Mouse (Mus musculus) heart, embryonic 12.5 days (tissue): ENCODE results near the gene Lce1a2. TPM values are rescaled to one million over a fixed set of nuclear protein-coding genes. Genes with fewer than 3 reads are reported as not detected.
"Not testable (repeated sequence)": the region's sequence is repeated elsewhere in the genome, so short reads cannot be mapped to it uniquely, and the experiment has no call there.

ENCODE experiments used
- ATAC-seq: fragments of 200-750 bp; cut with Nextera tagmentation; 2 replicates; pipeline ENCODE4 v1.8.0; 2017; ENCODE audit warnings: moderate TSS enrichment, moderate library complexity; ENCODE audit not compliant: insufficient number of reproducible peaks, low FRiP score
- H3K27ac ChIP-seq: fragments of 300-500 bp; sonication (generic); 2 replicates; pipeline ENCODE4 v1.5.1; 2016; ENCODE audit warnings: mild to moderate bottlenecking, moderate library complexity; ENCODE audit not compliant: poor library complexity, severe bottlenecking
- H3K27me3 ChIP-seq: fragments of 300-500 bp; sonication (generic); replicated peaks from 2 replicates; pipeline ENCODE4 v1.6.1; 2016; ENCODE audit warnings: mild to moderate bottlenecking, moderate library complexity
- H3K36me3 ChIP-seq: fragments of 300-500 bp; sonication (generic); 2 replicates; pipeline ENCODE4 v1.6.1; 2016; ENCODE audit warnings: mild to moderate bottlenecking, moderate library complexity
- H3K4me1 ChIP-seq: fragments of 300-500 bp; sonication (generic); replicated peaks from 2 replicates; pipeline ENCODE4 v1.6.1; 2016; ENCODE audit warnings: mild to moderate bottlenecking
- H3K4me2 ChIP-seq: fragments of 300-500 bp; sonication (generic); 2 replicates; pipeline ENCODE4 v1.6.1; 2016; ENCODE audit warnings: mild to moderate bottlenecking, moderate library complexity
- H3K4me3 ChIP-seq: fragments of 300-500 bp; sonication (generic); 2 replicates; pipeline ENCODE4 v1.5.1; 2016; ENCODE audit warnings: mild to moderate bottlenecking
- H3K9ac ChIP-seq: fragments of 300-500 bp; sonication (generic); 2 replicates; pipeline ENCODE4 v1.6.1; 2016; ENCODE audit warnings: mild to moderate bottlenecking, moderate library complexity
- H3K9me3 ChIP-seq: fragments of 300-500 bp; sonication (generic); replicated peaks from 2 replicates; pipeline ENCODE4 v1.6.1; 2016; ENCODE audit warnings: mild to moderate bottlenecking, moderate library complexity
- WGBS: fragments of 180-500 bp; shearing (Covaris S2); methylation state at CpG from one replicate; pipeline ENCODE4 v1.1.7; 2016; 5-methylcytosine and 5-hydroxymethylcytosine counted together
- polyA plus RNA-seq: library from polyadenylated mRNA; unstranded; fragments of >200 nt; fragmentation: Nextera tagmentation; extraction: Ambion mirVana; gene quantifications from 2 replicates; pipeline ENCODE4 v1.2.1, GENCODE M21; 2016

Lce1a2 gene
- not detected in 2 replicates for polyA plus RNA-seq

DNA sequence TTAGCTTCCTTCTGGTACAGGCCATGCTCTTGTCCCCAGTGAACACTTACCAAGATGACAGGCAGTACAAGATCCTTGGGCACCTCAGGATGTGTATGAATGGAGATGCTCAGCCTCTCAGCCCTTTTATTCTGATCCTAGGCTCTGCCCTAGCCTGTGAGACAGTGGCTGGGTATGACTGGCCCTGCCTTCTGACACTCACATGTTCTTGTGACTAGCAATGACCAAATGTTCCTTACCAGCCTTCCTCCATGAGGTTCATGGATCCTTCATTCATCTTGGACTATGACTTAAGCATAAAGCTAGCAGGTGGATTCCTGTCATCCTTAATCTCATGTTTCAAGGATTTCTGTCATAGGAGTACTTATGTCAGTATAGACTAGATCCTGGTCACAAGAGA, at the start of gene Lce1a2:
Gene Lce1a2 (minus strand): TSS at position 101 of the 400 bp plus-strand sequence.
- Histone ChIP-seq H3K27me3 (no peaks in the 10 kb centered on the region), H3K27ac (no peak within 1 kb of the TSS), H3K4me1 (no peaks in the 10 kb centered on the region), H3K4me2 (no peak within 1 kb of the TSS), H3K36me3 (no peaks in the 10 kb centered on the region), H3K4me3 (no peak within 1 kb of the TSS), H3K9me3 (no peaks in the 10 kb centered on the region), H3K9ac (no peak within 1 kb of the TSS)
- ATAC-seq = no peak

DNA sequence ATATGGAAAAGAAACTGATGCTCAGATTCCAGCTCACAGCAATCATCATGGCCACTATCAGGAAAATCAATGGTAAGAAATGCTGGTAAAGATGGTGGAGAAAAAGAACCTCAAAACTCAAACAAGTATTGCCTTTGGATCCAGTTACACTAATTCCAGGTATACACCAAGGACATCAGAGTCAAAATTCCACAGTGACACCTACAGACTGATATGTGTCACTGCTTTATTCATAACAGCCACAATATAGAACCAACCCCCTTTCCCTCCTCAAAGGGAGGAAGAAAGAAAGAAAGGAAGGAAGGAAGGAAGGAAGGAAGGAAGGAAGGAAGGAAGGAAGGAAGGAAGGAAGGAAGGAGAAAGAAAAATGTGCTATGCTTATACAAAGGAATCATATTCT, 45.0 kb upstream of the Lce1a2 start:
- no peak overlapping the region for H3K27ac ChIP-seq
- no peak overlapping the region for H3K4me2 ChIP-seq
- no peaks in the 10 kb centered on the region for H3K27me3 ChIP-seq
- no peaks in the 10 kb centered on the region for H3K36me3 ChIP-seq
- no peak overlapping the region for H3K9ac ChIP-seq
- H3K9me3 ChIP-seq = no peaks in the 10 kb centered on the region
- H3K4me1 ChIP-seq = no peaks in the 10 kb centered on the region
- ATAC-seq = no peak
- no peak overlapping the region for H3K4me3 ChIP-seq

DNA sequence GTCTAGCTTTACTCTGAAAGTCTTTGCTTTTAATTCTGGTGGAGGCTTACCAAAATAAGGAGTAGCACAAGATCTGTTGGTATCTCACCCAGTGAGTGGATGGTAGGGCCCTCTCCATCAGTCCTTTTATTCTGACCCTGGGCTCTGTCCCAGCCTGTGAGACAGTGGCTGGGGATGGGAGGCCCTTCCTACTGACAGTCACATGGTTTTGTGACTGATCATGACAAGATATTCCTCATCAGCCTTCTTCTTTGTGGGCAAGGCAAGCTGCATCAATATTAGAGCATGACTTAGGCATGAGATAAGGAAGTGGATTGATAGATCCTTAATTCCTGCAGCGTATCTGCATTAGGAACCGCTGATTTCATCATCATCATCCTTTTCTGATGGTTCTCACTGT, 38.9 kb upstream of the Lce1a2 start, which contains the start of gene Lce1e:
Gene Lce1e (minus strand): TSS at position 101 of the 400 bp plus-strand sequence.
- no peak within 1 kb of the TSS for H3K4me3 ChIP-seq
- no peaks in the 10 kb centered on the region for H3K9me3 ChIP-seq
- 73% methylated on average over 2 of the region's 2 CpGs for WGBS
- ATAC-seq = no peak
- no peak within 1 kb of the TSS for H3K9ac ChIP-seq
- no peak within 1 kb of the TSS for H3K4me2 ChIP-seq
- H3K4me1 ChIP-seq = no peaks in the 10 kb centered on the region
- no peaks in the 10 kb centered on the region for H3K36me3 ChIP-seq
- H3K27me3 ChIP-seq = no peaks in the 10 kb centered on the region
- H3K27ac ChIP-seq = no peak within 1 kb of the TSS

DNA sequence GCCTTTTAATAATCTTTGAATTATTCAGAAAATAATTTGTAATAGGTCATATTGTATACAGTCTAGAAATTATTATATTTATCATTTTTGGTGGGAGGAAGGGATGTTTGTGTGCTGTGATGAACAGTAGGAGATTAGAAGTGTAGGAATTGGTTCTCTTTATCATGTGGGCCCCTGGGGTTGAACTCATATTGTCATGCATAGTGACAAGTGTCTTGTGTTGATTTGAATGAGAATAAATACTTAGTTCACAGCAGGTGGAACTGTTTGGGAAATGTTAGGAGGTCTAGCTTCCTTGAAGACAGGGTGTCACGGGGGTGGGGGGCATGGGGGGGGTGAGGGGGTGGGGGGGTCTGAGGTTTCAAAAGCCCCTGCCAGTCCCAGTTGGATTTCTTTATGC, 24.5 kb upstream of the Lce1a2 start:
- WGBS = 14% methylated on average over 1 of the region's 1 CpGs
- H3K9ac ChIP-seq = no peak overlapping the region
- H3K36me3 ChIP-seq = no peaks in the 10 kb centered on the region
- H3K4me3 ChIP-seq = no peak overlapping the region
- ATAC-seq = no peak
- no peak overlapping the region for H3K4me2 ChIP-seq
- no peak overlapping the region for H3K27ac ChIP-seq
- no peaks in the 10 kb centered on the region for H3K27me3 ChIP-seq
- H3K4me1 ChIP-seq = no peaks in the 10 kb centered on the region
- no peaks in the 10 kb centered on the region for H3K9me3 ChIP-seq

DNA sequence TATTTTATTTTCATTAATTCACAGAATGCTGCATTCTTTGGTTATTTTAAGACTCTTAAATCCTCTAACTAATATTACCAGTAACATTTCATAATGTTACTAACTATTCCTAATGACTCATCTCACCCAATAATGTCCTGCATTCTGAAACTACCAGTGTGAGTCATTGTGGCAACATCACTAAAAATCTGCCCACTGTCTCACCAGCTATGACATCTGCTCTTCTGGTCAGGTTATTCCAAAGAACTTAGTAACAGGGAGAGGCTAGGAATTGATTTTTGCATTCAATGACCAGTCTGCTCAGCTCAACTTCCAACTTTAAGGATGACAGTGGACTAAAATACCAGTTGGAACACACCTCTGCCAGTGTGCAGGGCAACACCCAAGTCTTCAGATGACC, 21.6 kb upstream of the Lce1a2 start:
- Histone ChIP-seq H3K4me2 (no peak overlapping the region), H3K4me3 (no peak overlapping the region), H3K9me3 (no peaks in the 10 kb centered on the region), H3K36me3 (no peaks in the 10 kb centered on the region), H3K4me1 (no peaks in the 10 kb centered on the region), H3K27me3 (no peaks in the 10 kb centered on the region), H3K9ac (no peak overlapping the region), H3K27ac (no peak overlapping the region)
- no peak for ATAC-seq

DNA sequence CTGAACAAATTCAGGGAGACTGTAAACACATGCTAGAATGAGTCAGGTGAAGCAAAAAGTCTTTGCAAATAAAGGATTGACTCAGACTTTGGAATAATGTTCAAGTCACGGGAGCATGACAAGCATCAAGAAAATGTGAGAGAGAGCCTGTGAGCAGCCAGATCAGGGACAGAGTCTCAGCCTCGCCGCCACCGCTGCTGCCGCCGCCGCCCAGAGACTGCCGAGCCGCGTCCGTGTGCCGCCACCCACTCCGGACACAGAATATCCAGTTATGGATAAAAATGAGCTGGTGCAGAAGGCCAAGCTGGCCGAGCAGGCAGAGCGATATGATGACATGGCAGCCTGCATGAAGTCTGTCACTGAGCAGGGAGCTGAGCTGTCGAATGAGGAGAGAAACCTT, 19.0 kb upstream of the Lce1a2 start:
- not testable (repeated sequence) for H3K27ac ChIP-seq, H3K27me3 ChIP-seq, ATAC-seq, H3K36me3 ChIP-seq, H3K4me1 ChIP-seq, H3K9ac ChIP-seq, H3K4me3 ChIP-seq, H3K9me3 ChIP-seq
- peak overlapping the region; percentile 16; the same call in 1 of the 2 replicates for H3K4me2 ChIP-seq
- WGBS = 58% methylated on average over 16 of the region's 16 CpGs

DNA sequence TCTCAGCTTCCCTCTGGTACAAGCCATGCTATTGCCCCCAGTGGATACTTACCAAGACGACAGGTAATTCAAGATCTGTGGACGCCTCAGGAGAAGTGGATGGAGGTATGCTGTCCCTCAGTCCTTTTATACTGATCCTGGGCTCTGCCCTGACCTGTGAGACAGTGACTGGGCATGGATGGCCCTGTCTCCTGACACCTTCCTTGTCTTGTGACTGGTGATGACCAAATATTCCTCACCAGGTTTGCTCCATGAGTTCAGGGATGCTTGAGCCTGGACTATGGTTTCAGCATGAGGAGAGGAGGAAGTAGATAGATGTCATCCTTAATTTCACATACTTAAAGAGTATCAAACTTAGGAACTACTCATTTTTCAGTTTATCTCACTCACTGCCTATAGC, 17.0 kb upstream of the Lce1a2 start, which contains the start of gene Lce1d:
Gene Lce1d (minus strand): TSS at position 101 of the 400 bp plus-strand sequence.
- no peaks in the 10 kb centered on the region for H3K4me1 ChIP-seq
- H3K27me3 ChIP-seq = no peaks in the 10 kb centered on the region
- no peak within 1 kb of the TSS for H3K9ac ChIP-seq
- no peaks in the 10 kb centered on the region for H3K9me3 ChIP-seq
- no peak for ATAC-seq
- no peak within 1 kb of the TSS for H3K4me3 ChIP-seq
- no peak within 1 kb of the TSS for H3K4me2 ChIP-seq
- WGBS = 61% methylated on average over 2 of the region's 2 CpGs
- H3K36me3 ChIP-seq = no peaks in the 10 kb centered on the region
- H3K27ac ChIP-seq = no peak within 1 kb of the TSS

DNA sequence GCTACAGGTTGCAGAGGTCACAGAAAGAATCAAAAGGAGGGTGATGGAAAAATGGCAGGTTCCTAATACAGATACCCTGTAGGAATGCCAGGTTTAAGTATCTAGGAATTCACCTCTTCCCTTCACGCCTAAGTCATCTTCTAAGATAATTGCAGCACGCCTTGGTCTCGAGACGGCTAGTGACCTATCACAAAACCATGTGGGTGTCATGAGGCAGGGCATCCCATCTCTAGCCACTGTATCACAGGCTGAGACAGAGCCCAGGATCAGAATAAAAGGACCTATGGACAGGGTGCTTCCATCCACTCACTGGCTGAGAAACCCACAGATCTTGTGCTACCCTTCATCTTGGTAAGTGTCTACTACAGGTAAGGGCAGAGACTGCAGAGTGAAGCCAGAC, 8.8 kb upstream of the Lce1a2 start, which contains the start of gene Lce1c:
Gene Lce1c (plus strand): TSS at position 301 of the 400 bp plus-strand sequence.
- Histone ChIP-seq H3K36me3 (no peaks in the 10 kb centered on the region), H3K27ac (no peak within 1 kb of the TSS), H3K4me1 (no peaks in the 10 kb centered on the region), H3K4me2 (no peak within 1 kb of the TSS), H3K27me3 (no peaks in the 10 kb centered on the region), H3K4me3 (no peak within 1 kb of the TSS), H3K9me3 (no peaks in the 10 kb centered on the region), H3K9ac (no peak within 1 kb of the TSS)
- WGBS = 81% methylated on average over 4 of the region's 4 CpGs
- no peak for ATAC-seq

DNA sequence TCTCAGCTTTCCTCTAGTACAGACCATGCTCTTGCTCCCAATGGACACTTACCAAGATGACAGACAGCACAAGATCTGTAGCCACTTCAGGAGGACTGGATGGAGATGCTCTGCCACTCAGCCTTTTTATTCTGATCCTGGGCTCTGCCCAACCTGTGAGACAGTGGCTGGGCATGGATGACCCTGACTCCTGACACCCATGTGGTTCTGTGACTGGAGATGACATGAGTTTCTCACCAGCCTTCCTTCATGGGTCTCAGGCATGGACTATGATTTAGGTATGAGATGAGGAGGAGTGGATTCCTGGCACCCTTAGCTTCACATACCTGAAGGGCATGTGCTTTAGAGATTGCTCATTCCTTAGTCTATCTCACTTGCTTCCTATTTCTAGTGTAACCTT, 13.3 kb downstream of the Lce1a2 start, which contains the start of gene Lce1b:
Gene Lce1b (minus strand): TSS at position 101 of the 400 bp plus-strand sequence.
- ATAC-seq = no peak
- H3K4me3 ChIP-seq = no peak within 1 kb of the TSS
- no peak within 1 kb of the TSS for H3K4me2 ChIP-seq
- H3K9me3 ChIP-seq = no peaks in the 10 kb centered on the region
- H3K27me3 ChIP-seq = no peaks in the 10 kb centered on the region
- no peaks in the 10 kb centered on the region for H3K4me1 ChIP-seq
- no peak within 1 kb of the TSS for H3K9ac ChIP-seq
- no peaks in the 10 kb centered on the region for H3K36me3 ChIP-seq
- no peak within 1 kb of the TSS for H3K27ac ChIP-seq

DNA sequence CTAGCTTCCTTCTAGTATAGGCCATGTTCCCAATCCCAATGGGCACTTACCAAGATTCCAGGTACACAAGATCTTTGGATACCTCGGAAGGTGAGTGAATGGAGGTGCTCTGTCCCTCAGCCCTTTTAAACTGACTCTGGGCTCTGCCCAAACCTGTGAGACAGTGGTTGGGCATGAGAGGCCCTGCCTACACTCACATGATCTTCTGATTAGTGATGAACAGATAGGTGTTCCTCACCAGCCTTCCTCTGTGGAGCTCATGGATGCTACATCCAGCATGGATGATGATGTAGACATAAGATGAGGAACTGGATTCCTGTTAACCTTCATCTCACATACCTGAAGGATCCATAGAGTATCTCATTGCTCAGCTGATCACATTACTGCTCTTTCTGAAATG, 21.9 kb downstream of the Lce1a2 start, which contains the start of gene Lce1a1:
Gene Lce1a1 (minus strand): TSS at position 101 of the 400 bp plus-strand sequence.
- no peak within 1 kb of the TSS for H3K4me3 ChIP-seq
- H3K27ac ChIP-seq = no peak within 1 kb of the TSS
- no peak within 1 kb of the TSS for H3K4me2 ChIP-seq
- no peaks in the 10 kb centered on the region for H3K9me3 ChIP-seq
- H3K27me3 ChIP-seq = no peaks in the 10 kb centered on the region
- WGBS = 70% methylated on average over 1 of the region's 1 CpGs
- no peaks in the 10 kb centered on the region for H3K36me3 ChIP-seq
- ATAC-seq = no peak
- H3K4me1 ChIP-seq = no peaks in the 10 kb centered on the region
- H3K9ac ChIP-seq = no peak within 1 kb of the TSS

DNA sequence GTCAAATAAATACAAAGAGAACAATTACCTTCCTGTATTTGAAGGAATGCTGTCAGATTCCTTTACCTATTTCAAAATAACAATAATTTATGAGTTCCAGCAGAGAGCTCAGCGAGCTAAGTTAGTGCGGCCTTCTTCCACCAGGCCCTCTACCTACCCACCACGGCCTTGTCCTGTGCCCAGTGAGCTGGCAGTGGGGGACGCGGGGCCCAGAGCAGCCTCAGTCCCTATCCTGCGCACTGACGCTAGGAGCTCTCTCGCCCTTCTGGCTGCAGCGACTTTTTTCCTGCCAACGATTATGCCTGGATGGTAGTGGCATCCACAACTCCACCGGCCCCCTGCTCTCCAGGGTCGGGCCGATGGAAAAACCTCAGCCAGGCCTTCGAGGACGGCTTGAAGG, 30.3 kb downstream of the Lce1a2 start:
- Histone ChIP-seq H3K4me2 (no peak overlapping the region), H3K9me3 (no peaks in the 10 kb centered on the region), H3K36me3 (no peaks in the 10 kb centered on the region), H3K27ac (no peak overlapping the region), H3K9ac (no peak overlapping the region), H3K27me3 (no peaks in the 10 kb centered on the region), H3K4me1 (no peaks in the 10 kb centered on the region), H3K4me3 (no peak overlapping the region)
- ATAC-seq = no peak
- 88% methylated on average over 15 of the region's 15 CpGs for WGBS

DNA sequence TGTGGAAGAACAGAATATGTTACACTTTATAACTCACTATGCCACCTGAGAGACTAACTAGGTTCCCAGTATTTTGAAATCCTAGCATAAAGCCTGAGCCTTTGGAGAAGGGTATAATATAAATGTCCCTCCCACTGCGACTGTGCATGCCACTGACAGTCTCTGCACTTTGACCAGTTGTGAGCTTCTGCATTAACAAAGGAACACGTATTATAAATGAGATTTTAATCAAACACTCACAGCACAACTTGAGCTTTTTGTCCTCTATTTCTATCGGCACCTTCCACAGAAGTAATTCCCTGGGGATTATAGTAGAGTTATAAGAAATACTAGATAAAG, 31.5 kb downstream of the Lce1a2 start:
- no peaks in the 10 kb centered on the region for H3K4me1 ChIP-seq
- ATAC-seq = no peak
- H3K36me3 ChIP-seq = no peaks in the 10 kb centered on the region
- H3K9ac ChIP-seq = no peak overlapping the region
- H3K27me3 ChIP-seq = no peaks in the 10 kb centered on the region
- no peak overlapping the region for H3K4me3 ChIP-seq
- WGBS = 78% methylated on average over 3 of the region's 3 CpGs
- H3K4me2 ChIP-seq = no peak overlapping the region
- no peaks in the 10 kb centered on the region for H3K9me3 ChIP-seq
- H3K27ac ChIP-seq = no peak overlapping the region
